Mouse (Mus musculus) stomach, embryonic 14.5 days (tissue): ENCODE measurements around the gene Smg1. TPM values are rescaled to one million over a fixed set of nuclear protein-coding genes. Genes with fewer than 3 reads are reported as not detected.

Source experiments
- ATAC-seq: fragments of 200-750 bp; cut with Nextera tagmentation; 2 replicates; pipeline ENCODE4 v1.8.0; 2017; ENCODE audit warnings: low read depth, moderate TSS enrichment; ENCODE audit not compliant: insufficient number of reproducible peaks, insufficient read depth, low FRiP score
- H3K27ac ChIP-seq: fragments of 300-500 bp; sonication (generic); 2 replicates; pipeline ENCODE4 v1.5.1; 2014; ENCODE audit warnings: mild to moderate bottlenecking, low read length, moderate library complexity, mixed read lengths
- H3K27me3 ChIP-seq: fragments of 300-500 bp; sonication (generic); 2 replicates; pipeline ENCODE4 v1.6.1; 2014; ENCODE audit warnings: low read length, control low read depth, mixed read lengths; ENCODE audit not compliant: control insufficient read depth, insufficient read depth
- H3K36me3 ChIP-seq: fragments of 300-500 bp; sonication (generic); 2 replicates; pipeline ENCODE4 v1.6.1; 2014; ENCODE audit warnings: mild to moderate bottlenecking, control low read depth, low read length, moderate library complexity, mixed read lengths; ENCODE audit not compliant: control insufficient read depth, insufficient read depth
- H3K4me1 ChIP-seq: fragments of 300-500 bp; sonication (generic); 2 replicates; pipeline ENCODE4 v1.6.1; 2014; ENCODE audit warnings: low read length, control low read depth, mixed read lengths; ENCODE audit not compliant: control insufficient read depth, insufficient read depth
- H3K4me2 ChIP-seq: fragments of 300-500 bp; sonication (generic); replicated peaks from 2 replicates; pipeline ENCODE4 v1.6.1; 2014; ENCODE audit warnings: low read depth, low read length, control low read depth
- H3K4me3 ChIP-seq: fragments of 300-500 bp; sonication (generic); 2 replicates; pipeline ENCODE4 v1.5.1; 2014; ENCODE audit warnings: low read depth, low read length, control low read depth
- H3K9ac ChIP-seq: fragments of 300-500 bp; sonication (generic); replicated peaks from 2 replicates; pipeline ENCODE4 v1.6.1; 2014; ENCODE audit warnings: low read depth, mild to moderate bottlenecking, control low read depth, low read length, moderate library complexity, mixed read lengths
- H3K9me3 ChIP-seq: fragments of 300-500 bp; sonication (generic); 2 replicates; pipeline ENCODE4 v1.6.1; 2016; ENCODE audit warnings: low read depth, low read length, control low read depth; ENCODE audit not compliant: control insufficient read depth
- WGBS: fragments of 180-500 bp; shearing (Covaris S2); extraction: QIAGEN DNeasy Blood & Tissue Kit; methylation state at CpG from one replicate; pipeline ENCODE4 v1.1.7; 2014; 5-methylcytosine and 5-hydroxymethylcytosine counted together
- polyA plus RNA-seq: library from polyadenylated mRNA; unstranded; fragments of >200 nt; fragmentation: Nextera tagmentation; extraction: Ambion mirVana; gene quantifications from 2 replicates; pipeline ENCODE4 v1.2.1, GENCODE M21; 2014

Gene Smg1
- polyA plus RNA-seq, 1 experiment from 2014 or later: 41.6 TPM

- Histone ChIP-seq H3K27me3 (no peaks in the 10 kb centered on the region), H3K9me3 (no peaks in the 10 kb centered on the region), H3K9ac (peak overlapping the region; percentile 95), H3K4me2 (peak overlapping the region; percentile 61), H3K27ac (peak overlapping the region; percentile 96; the same call in 1 of the 2 replicates), H3K4me1 (no peaks in the 10 kb centered on the region), H3K4me3 (peak overlapping the region; percentile 91), H3K36me3 (no peaks in the 10 kb centered on the region)
- WGBS: 16% methylated on average over 6 of the region's 6 CpGs
- ATAC-seq: no peak
These were observed 1.2 kb downstream of the Smg1 start for GRCm38 (mm10) chr7:118242309-118242708.

GRCm38 (mm10) chr7:118240402-118240801 is 3.1 kb downstream of the Smg1 start:
- Histone ChIP-seq H3K4me1 (no peaks in the 10 kb centered on the region), H3K36me3 (no peaks in the 10 kb centered on the region), H3K9ac (no peak overlapping the region), H3K4me2 (no peak overlapping the region), H3K9me3 (no peaks in the 10 kb centered on the region), H3K27me3 (no peaks in the 10 kb centered on the region), H3K27ac (no peak overlapping the region), H3K4me3 (no peak overlapping the region)
- ATAC-seq: no peak

- ATAC-seq: no peak
- WGBS: 83% methylated on average over 5 of the region's 5 CpGs
These were observed 3.5 kb downstream of the Smg1 start for GRCm38 (mm10) chr7:118239996-118240395.

GRCm38 (mm10) chr7:118236949-118237348 is 6.5 kb downstream of the Smg1 start:
- Histone ChIP-seq H3K27ac (no peak overlapping the region), H3K4me1 (no peaks in the 10 kb centered on the region), H3K36me3 (no peaks in the 10 kb centered on the region), H3K27me3 (no peaks in the 10 kb centered on the region), H3K9me3 (no peaks in the 10 kb centered on the region), H3K4me3 (no peak overlapping the region), H3K9ac (no peak overlapping the region), H3K4me2 (no peak overlapping the region)
- ATAC-seq: no peak

More at GRCm38 (mm10) chr7:118239996-118240395, 3.5 kb downstream of the Smg1 start:
- no peaks in the 10 kb centered on the region for H3K4me1 ChIP-seq
- no peaks in the 10 kb centered on the region for H3K27me3 ChIP-seq
- H3K9me3 ChIP-seq: no peaks in the 10 kb centered on the region
- H3K36me3 ChIP-seq: no peaks in the 10 kb centered on the region
- no peak overlapping the region for H3K4me2 ChIP-seq
- no peak overlapping the region for H3K27ac ChIP-seq
- H3K4me3 ChIP-seq: no peak overlapping the region
- H3K9ac ChIP-seq: no peak overlapping the region

GRCm38 (mm10) chr7:118234236-118234635 is 9.2 kb downstream of the Smg1 start:
- H3K4me1 ChIP-seq: peaks cover 3% of the 10 kb centered on the region; the same call in 1 of the 2 replicates
- no peak overlapping the region for H3K4me3 ChIP-seq
- no peaks in the 10 kb centered on the region for H3K9me3 ChIP-seq
- H3K9ac ChIP-seq: no peak overlapping the region
- ATAC-seq: no peak
- no peak overlapping the region for H3K27ac ChIP-seq
- H3K36me3 ChIP-seq: no peaks in the 10 kb centered on the region
- no peaks in the 10 kb centered on the region for H3K27me3 ChIP-seq
- no peak overlapping the region for H3K4me2 ChIP-seq
- 100% methylated on average over 1 of the region's 1 CpGs for WGBS

- Histone ChIP-seq H3K9me3 (no peaks in the 10 kb centered on the region), H3K4me1 (peaks cover 3% of the 10 kb centered on the region; the same call in 1 of the 2 replicates), H3K4me3 (no peak overlapping the region), H3K9ac (no peak overlapping the region), H3K4me2 (no peak overlapping the region), H3K27me3 (no peaks in the 10 kb centered on the region), H3K27ac (no peak overlapping the region), H3K36me3 (no peaks in the 10 kb centered on the region)
- ATAC-seq: no peak
These were observed 10.9 kb downstream of the Smg1 start for GRCm38 (mm10) chr7:118232613-118233012.

- Histone ChIP-seq H3K9ac (no peak overlapping the region), H3K36me3 (no peaks in the 10 kb centered on the region), H3K4me2 (no peak overlapping the region), H3K27me3 (no peaks in the 10 kb centered on the region), H3K4me1 (no peaks in the 10 kb centered on the region), H3K4me3 (no peak overlapping the region), H3K27ac (no peak overlapping the region), H3K9me3 (no peaks in the 10 kb centered on the region)
- ATAC-seq: no peak
- 97% methylated on average over 2 of the region's 2 CpGs for WGBS
These were observed 23.7 kb downstream of the Smg1 start for GRCm38 (mm10) chr7:118219777-118220176.

GRCm38 (mm10) chr7:118206396-118206795 is 37.1 kb downstream of the Smg1 start:
- no peak overlapping the region for H3K9ac ChIP-seq
- no peak overlapping the region for H3K4me3 ChIP-seq
- no peak overlapping the region for H3K4me2 ChIP-seq
- no peak for ATAC-seq
- no peaks in the 10 kb centered on the region for H3K9me3 ChIP-seq
- WGBS: 90% methylated on average over 2 of the region's 2 CpGs
- H3K27me3 ChIP-seq: no peaks in the 10 kb centered on the region
- peaks cover 31% of the 10 kb centered on the region for H3K36me3 ChIP-seq
- no peaks in the 10 kb centered on the region for H3K4me1 ChIP-seq
- H3K27ac ChIP-seq: no peak overlapping the region

- no peak for ATAC-seq
- no peaks in the 10 kb centered on the region for H3K9me3 ChIP-seq
- WGBS: 89% methylated on average over 4 of the region's 4 CpGs
- no peak overlapping the region for H3K9ac ChIP-seq
- no peak overlapping the region for H3K4me3 ChIP-seq
- no peaks in the 10 kb centered on the region for H3K27me3 ChIP-seq
- no peak overlapping the region for H3K4me2 ChIP-seq
- H3K4me1 ChIP-seq: no peaks in the 10 kb centered on the region
- H3K36me3 ChIP-seq: peaks cover 40% of the 10 kb centered on the region
- no peak overlapping the region for H3K27ac ChIP-seq
These were observed 47.7 kb downstream of the Smg1 start for GRCm38 (mm10) chr7:118195756-118196155.
